Mouse (Mus musculus) stomach, postnatal 0 days (tissue): Measurements from ENCODE around the gene Arhgef28.

Experiments
- CTCF ChIP-seq: IDR thresholded peaks from 2 replicates; pipeline ENCODE4 v1.5.1; 2016; ENCODE audit warnings: antibody characterized with exemption, low read depth, mild to moderate bottlenecking, moderate library complexity
- EP300 ChIP-seq: optimal IDR thresholded peaks from 2 replicates; pipeline ENCODE3; 2016; ENCODE audit warnings: antibody characterized with exemption

GRCm38 (mm10) chr13:98013715-98014114, 192.5 kb downstream of the Arhgef28 start:
- TF ChIP-seq CTCF (no peak), EP300 (no peak)
